Mouse (Mus musculus): Measurements from ENCODE around the gene Fbxw10. TPM values are rescaled to one million over a fixed set of nuclear protein-coding genes. Genes with fewer than 3 reads are reported as not detected.

Fbxw10 gene
- polyA plus RNA-seq, 1 experiment from 2014 or later, result 0.24 TPM

GRCm38 (mm10) chr11:62820661-62821437, 26.0 kb upstream of the Fbxw10 start:
- H3K4me1 ChIP-seq, result peaks cover 15% of the 10 kb centered on the region
- H3K27ac ChIP-seq, result 0 out of 2 replicates have a peak overlapping the region, but pooled peaks have one; percentile 42
- no peaks in the 10 kb centered on the region for H3K36me3 ChIP-seq (replicated peaks)
- WGBS, result 25% methylated on average over 16 of the region's 16 CpGs
- H3K9ac ChIP-seq, result peak overlapping the region; percentile 29; the same call in 1 of the 2 replicates
- peak overlapping the region; percentile 34 for H3K4me3 ChIP-seq (replicated peaks)
- peaks cover 10% of the 10 kb centered on the region; the same call in 1 of the 2 replicates for H3K27me3 ChIP-seq
- peak overlapping the region; percentile 55 for H3K4me2 ChIP-seq
- ATAC-seq (ENCODE audit: low FRiP score), result 0 out of 2 replicates have a peak, but pooled peaks have one; percentile 33
- H3K9me3 ChIP-seq, result no peaks in the 10 kb centered on the region

GRCm38 (mm10) chr11:62821893-62822292, 25.0 kb upstream of the Fbxw10 start:
- no peak overlapping the region for H3K9ac ChIP-seq
- H3K36me3 ChIP-seq (replicated peaks), result no peaks in the 10 kb centered on the region
- H3K4me2 ChIP-seq, result no peak overlapping the region
- peaks cover 15% of the 10 kb centered on the region for H3K4me1 ChIP-seq
- no peaks in the 10 kb centered on the region for H3K9me3 ChIP-seq
- no peak overlapping the region for H3K27ac ChIP-seq
- no peak overlapping the region for H3K4me3 ChIP-seq (replicated peaks)
- peaks cover 10% of the 10 kb centered on the region; the same call in 1 of the 2 replicates for H3K27me3 ChIP-seq
- ATAC-seq (ENCODE audit: low FRiP score), result no peak
- 80% methylated on average over 5 of the region's 5 CpGs for WGBS

GRCm38 (mm10) chr11:62824211-62824610, 22.7 kb upstream of the Fbxw10 start:
- no peak for ATAC-seq (ENCODE audit: low FRiP score)
- H3K36me3 ChIP-seq (replicated peaks), result no peaks in the 10 kb centered on the region
- WGBS, result 86% methylated on average over 7 of the region's 7 CpGs

GRCm38 (mm10) chr11:62825222-62826105, 21.4 kb upstream of the Fbxw10 start:
- H3K27me3 ChIP-seq, result 0 out of 2 replicates have a peak, but pooled peaks cover 3% of the 10 kb centered on the region
- H3K9me3 ChIP-seq, result no peaks in the 10 kb centered on the region
- no peak overlapping the region for H3K27ac ChIP-seq
- no peak overlapping the region for H3K9ac ChIP-seq
- no peak overlapping the region for H3K4me3 ChIP-seq (replicated peaks)
- no peaks in the 10 kb centered on the region for H3K36me3 ChIP-seq (replicated peaks)
- ATAC-seq (ENCODE audit: low FRiP score), result no peak
- peaks cover 7% of the 10 kb centered on the region for H3K4me1 ChIP-seq
- WGBS, result 84% methylated on average over 9 of the region's 9 CpGs
- no peak overlapping the region for H3K4me2 ChIP-seq

More at GRCm38 (mm10) chr11:62824211-62824610, 22.7 kb upstream of the Fbxw10 start:
- Histone ChIP-seq H3K9me3 (no peaks in the 10 kb centered on the region), H3K27me3 (peaks cover 4% of the 10 kb centered on the region; the same call in 1 of the 2 replicates), H3K4me2 (no peak overlapping the region), H3K27ac (no peak overlapping the region), H3K9ac (no peak overlapping the region), H3K4me3 (replicated peaks) (no peak overlapping the region), H3K4me1 (peaks cover 15% of the 10 kb centered on the region)

- Histone ChIP-seq H3K4me3 (replicated peaks) (no peak overlapping the region), H3K9me3 (no peaks in the 10 kb centered on the region), H3K27ac (no peak overlapping the region), H3K27me3 (no peaks in the 10 kb centered on the region), H3K4me1 (no peaks in the 10 kb centered on the region), H3K9ac (no peak overlapping the region), H3K4me2 (no peak overlapping the region), H3K36me3 (replicated peaks) (no peaks in the 10 kb centered on the region)
- no peak for ATAC-seq (ENCODE audit: low FRiP score)
- WGBS, result 79% methylated on average over 6 of the region's 6 CpGs
These were observed 20.6 kb upstream of the Fbxw10 start for GRCm38 (mm10) chr11:62826106-62826733.

- Histone ChIP-seq H3K27ac (no peak overlapping the region), H3K9ac (no peak overlapping the region), H3K4me3 (replicated peaks) (no peak overlapping the region), H3K4me2 (no peak overlapping the region), H3K36me3 (replicated peaks) (no peaks in the 10 kb centered on the region), H3K9me3 (no peaks in the 10 kb centered on the region), H3K27me3 (no peaks in the 10 kb centered on the region), H3K4me1 (no peaks in the 10 kb centered on the region)
- 92% methylated on average over 4 of the region's 4 CpGs for WGBS
- ATAC-seq (ENCODE audit: low FRiP score), result no peak
These were observed 19.7 kb upstream of the Fbxw10 start for GRCm38 (mm10) chr11:62827135-62827534.

GRCm38 (mm10) chr11:62827911-62828310, 19.0 kb upstream of the Fbxw10 start:
- no peak for ATAC-seq (ENCODE audit: low FRiP score)

GRCm38 (mm10) chr11:62830387-62830786, 16.5 kb upstream of the Fbxw10 start:
- no peak overlapping the region for H3K4me2 ChIP-seq
- no peaks in the 10 kb centered on the region for H3K36me3 ChIP-seq (replicated peaks)
- 87% methylated on average over 2 of the region's 2 CpGs for WGBS
- no peak for ATAC-seq (ENCODE audit: low FRiP score)
- no peak overlapping the region for H3K4me3 ChIP-seq (replicated peaks)
- H3K27me3 ChIP-seq, result no peaks in the 10 kb centered on the region
- H3K4me1 ChIP-seq, result no peaks in the 10 kb centered on the region
- H3K9ac ChIP-seq, result no peak overlapping the region
- H3K9me3 ChIP-seq, result no peaks in the 10 kb centered on the region
- no peak overlapping the region for H3K27ac ChIP-seq

More at GRCm38 (mm10) chr11:62827911-62828310, 19.0 kb upstream of the Fbxw10 start:
- H3K9ac ChIP-seq, result no peak overlapping the region
- H3K27ac ChIP-seq, result no peak overlapping the region
- H3K9me3 ChIP-seq, result no peaks in the 10 kb centered on the region
- 83% methylated on average over 3 of the region's 3 CpGs for WGBS
- no peaks in the 10 kb centered on the region for H3K4me1 ChIP-seq
- H3K36me3 ChIP-seq (replicated peaks), result no peaks in the 10 kb centered on the region
- no peaks in the 10 kb centered on the region for H3K27me3 ChIP-seq
- H3K4me3 ChIP-seq (replicated peaks), result no peak overlapping the region
- H3K4me2 ChIP-seq, result no peak overlapping the region

- H3K36me3 ChIP-seq (replicated peaks), result no peaks in the 10 kb centered on the region
- H3K4me2 ChIP-seq, result no peak overlapping the region
- H3K4me1 ChIP-seq, result no peaks in the 10 kb centered on the region
- H3K9me3 ChIP-seq, result no peaks in the 10 kb centered on the region
- H3K9ac ChIP-seq, result no peak overlapping the region
- H3K27me3 ChIP-seq, result no peaks in the 10 kb centered on the region
- no peak overlapping the region for H3K27ac ChIP-seq
- no peak overlapping the region for H3K4me3 ChIP-seq (replicated peaks)
- ATAC-seq (ENCODE audit: low FRiP score), result no peak
These were observed 15.0 kb upstream of the Fbxw10 start for GRCm38 (mm10) chr11:62831906-62832305.

GRCm38 (mm10) chr11:62844562-62844961, 2.3 kb upstream of the Fbxw10 start:
- Histone ChIP-seq H3K27me3 (no peaks in the 10 kb centered on the region), H3K4me1 (peaks cover 6% of the 10 kb centered on the region; the same call in 1 of the 2 replicates), H3K36me3 (replicated peaks) (no peaks in the 10 kb centered on the region), H3K4me2 (no peak overlapping the region), H3K9me3 (no peaks in the 10 kb centered on the region), H3K9ac (no peak overlapping the region), H3K4me3 (replicated peaks) (no peak overlapping the region), H3K27ac (no peak overlapping the region)
- 92% methylated on average over 5 of the region's 5 CpGs for WGBS
- no peak for ATAC-seq (ENCODE audit: low FRiP score)

- Histone ChIP-seq H3K9ac (no peak overlapping the region), H3K27me3 (no peaks in the 10 kb centered on the region), H3K4me1 (peaks cover 6% of the 10 kb centered on the region; the same call in 1 of the 2 replicates), H3K27ac (no peak overlapping the region), H3K4me2 (no peak overlapping the region), H3K4me3 (replicated peaks) (no peak overlapping the region), H3K36me3 (replicated peaks) (no peaks in the 10 kb centered on the region), H3K9me3 (no peaks in the 10 kb centered on the region)
- ATAC-seq (ENCODE audit: low FRiP score), result no peak
- WGBS, result 79% methylated on average over 3 of the region's 3 CpGs
These were observed 1.1 kb upstream of the Fbxw10 start for GRCm38 (mm10) chr11:62845730-62846129.

- Histone ChIP-seq H3K9me3 (no peaks in the 10 kb centered on the region), H3K4me3 (replicated peaks) (no peak overlapping the region), H3K4me1 (peaks cover 6% of the 10 kb centered on the region; the same call in 1 of the 2 replicates), H3K9ac (no peak overlapping the region), H3K27ac (no peak overlapping the region), H3K4me2 (no peak overlapping the region), H3K27me3 (no peaks in the 10 kb centered on the region), H3K36me3 (replicated peaks) (no peaks in the 10 kb centered on the region)
- WGBS, result 60% methylated on average over 4 of the region's 4 CpGs
- ATAC-seq (ENCODE audit: low FRiP score), result no peak
These were observed 854 bp downstream of the Fbxw10 start for GRCm38 (mm10) chr11:62847655-62848191.

Data from forebrain, embryonic 12.5 days (tissue).